Mouse (Mus musculus): ENCODE data around the gene AA986860.

- TF ChIP-seq CTCF (IDR thresholded peaks at IDR 0.05; ENCODE audit: control insufficient read depth, insufficient read depth, insufficient replicate concordance, low read depth, low read length) = no peak
- no peak for TF ChIP-seq POLR2A (IDR thresholded peaks at IDR 0.05; ENCODE audit: control insufficient read depth, low read depth, low read length)
Observed at GRCm38 (mm10) chr1:130769925-130770324, 38.1 kb downstream of the AA986860 start.
